Mouse (Mus musculus) skeletal muscle tissue, adult 2 months (tissue): ENCODE data around the gene Mzf1.

Experiments
- DNase-seq: peaks from one replicate; pipeline ENCODE4 v3.0.0-alpha.2; 2012; ENCODE audit warnings: low read depth, low spot score

Gene Mzf1

GRCm38 (mm10) chr7:13034148-13034977 lies 20.2 kb downstream of the Mzf1 start, which contains the start of gene Chmp2a:
TSS of gene Chmp2a (minus strand) at chr7:13034807.
- DNase-seq = peak; percentile 96

GRCm38 (mm10) chr7:13033451-13034147 lies 21.0 kb downstream of the Mzf1 start:
- no peak for DNase-seq

- no peak for DNase-seq
Observed at GRCm38 (mm10) chr7:13032541-13032940, 22.0 kb downstream of the Mzf1 start.

- no peak for DNase-seq
Observed at GRCm38 (mm10) chr7:13031983-13032382, 22.6 kb downstream of the Mzf1 start.

DNA sequence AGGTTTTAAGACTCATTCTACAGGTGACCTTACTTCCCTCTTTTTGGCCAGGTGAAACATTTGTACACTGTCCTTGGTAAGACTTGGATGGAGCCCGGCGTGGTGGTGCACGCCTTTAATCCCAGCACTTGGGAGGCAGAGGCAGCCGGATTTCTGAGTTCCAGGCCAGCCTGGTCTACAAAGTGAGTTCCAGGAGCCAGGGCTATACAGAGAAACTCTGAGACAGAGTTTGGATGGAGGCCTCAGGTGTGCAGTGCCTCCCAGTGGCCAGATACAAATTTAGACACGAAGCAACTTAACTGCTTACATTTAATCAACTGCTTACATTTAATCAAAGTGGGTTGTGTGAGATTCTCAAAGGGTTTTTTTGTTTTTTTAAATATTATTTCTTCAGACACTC lies 23.5 kb downstream of the Mzf1 start:
- no peak for DNase-seq

DNA sequence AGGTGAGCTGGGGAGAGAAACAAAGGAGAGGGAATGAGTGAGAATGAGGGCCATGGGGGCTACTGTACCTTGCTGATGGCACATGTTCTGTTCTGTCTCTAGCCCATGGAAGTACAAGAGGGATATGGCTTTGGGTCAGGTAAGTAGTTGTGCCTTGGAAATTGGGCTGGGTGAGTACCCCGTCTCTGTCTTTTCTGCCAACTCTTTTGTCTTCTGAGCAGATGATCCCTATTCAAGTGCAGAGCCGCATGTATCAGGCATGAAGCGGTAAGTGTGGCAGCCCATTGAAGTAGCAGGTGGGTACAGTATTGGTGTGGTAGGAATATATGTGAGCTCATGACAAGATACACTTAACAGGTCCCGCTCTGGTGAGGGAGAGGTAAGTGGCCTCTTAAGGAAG lies 25.6 kb downstream of the Mzf1 start:
- DNase-seq = no peak

- DNase-seq = no peak
Observed at GRCm38 (mm10) chr7:13025511-13026112, 29.0 kb downstream of the Mzf1 start.

DNA sequence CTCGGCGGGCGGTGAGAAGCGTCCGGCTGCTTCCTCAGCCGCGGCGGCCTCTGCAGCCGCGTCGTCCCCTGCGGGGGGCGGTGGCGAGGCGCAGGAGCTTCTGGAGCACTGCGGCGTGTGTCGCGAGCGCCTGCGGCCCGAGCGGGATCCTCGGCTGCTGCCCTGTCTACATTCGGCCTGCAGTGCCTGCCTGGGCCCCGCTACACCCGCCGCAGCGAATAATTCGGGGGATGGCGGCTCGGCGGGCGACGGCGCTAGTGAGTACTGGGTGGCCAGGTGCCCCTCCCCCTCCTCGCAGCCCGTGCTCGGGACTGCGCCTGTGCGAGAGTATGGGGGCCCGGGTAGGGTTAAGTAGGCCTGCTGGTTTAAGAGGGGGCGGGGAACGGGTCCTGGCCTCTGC lies 29.8 kb downstream of the Mzf1 start:
- DNase-seq = peak; percentile 30

- peak; percentile 87 for DNase-seq
Observed at GRCm38 (mm10) chr7:13023928-13024731, 30.4 kb downstream of the Mzf1 start.

GRCm38 (mm10) chr7:13022773-13023535 lies 31.6 kb downstream of the Mzf1 start:
- peak; percentile 30 for DNase-seq

DNA sequence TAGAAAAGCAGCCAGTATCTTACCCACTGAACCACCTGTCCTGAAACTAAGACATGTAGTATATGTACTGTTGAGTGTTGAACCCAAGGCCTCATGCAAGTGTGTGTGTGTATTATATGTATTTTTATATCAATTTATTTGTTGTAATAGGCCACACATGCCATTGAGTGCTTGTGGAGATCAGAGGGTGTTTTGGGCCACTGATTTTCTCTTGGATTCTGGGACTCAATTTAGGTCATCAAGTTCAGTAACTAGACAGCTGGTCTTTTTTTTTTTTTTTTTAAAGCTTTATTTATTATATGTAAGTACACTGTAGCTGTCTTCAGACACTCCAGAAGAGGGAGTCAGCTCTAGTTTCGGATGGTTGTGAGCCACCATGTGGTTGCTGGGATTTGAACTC lies 39.3 kb downstream of the Mzf1 start:
- DNase-seq = no peak

GRCm38 (mm10) chr7:13014275-13014839 lies 40.2 kb downstream of the Mzf1 start:
- DNase-seq = no peak

DNA sequence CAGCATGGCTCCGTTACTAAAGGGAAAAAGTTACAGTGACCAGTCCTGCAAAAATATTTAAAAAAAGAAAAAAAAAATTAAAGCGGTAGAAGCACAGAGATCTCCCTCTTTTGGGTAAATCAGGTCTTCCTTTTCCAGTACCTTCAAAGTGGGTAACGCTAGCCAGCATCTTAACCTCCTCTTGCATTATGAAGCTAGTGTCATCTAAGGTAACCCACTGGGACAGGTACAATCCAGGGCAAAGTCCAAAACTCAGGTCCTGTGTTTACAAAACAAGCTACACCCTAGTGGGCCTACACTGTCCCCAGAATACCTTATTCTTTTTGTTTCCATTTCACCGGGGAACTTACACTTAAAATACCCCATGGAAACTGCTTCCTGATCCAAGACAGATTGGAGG lies 40.9 kb downstream of the Mzf1 start:
- DNase-seq = no peak

GRCm38 (mm10) chr7:13010005-13010908 lies 44.3 kb downstream of the Mzf1 start, which contains the start of gene Zbtb45:
TSS of gene Zbtb45 (minus strand) at chr7:13010034.
- no peak for DNase-seq

DNA sequence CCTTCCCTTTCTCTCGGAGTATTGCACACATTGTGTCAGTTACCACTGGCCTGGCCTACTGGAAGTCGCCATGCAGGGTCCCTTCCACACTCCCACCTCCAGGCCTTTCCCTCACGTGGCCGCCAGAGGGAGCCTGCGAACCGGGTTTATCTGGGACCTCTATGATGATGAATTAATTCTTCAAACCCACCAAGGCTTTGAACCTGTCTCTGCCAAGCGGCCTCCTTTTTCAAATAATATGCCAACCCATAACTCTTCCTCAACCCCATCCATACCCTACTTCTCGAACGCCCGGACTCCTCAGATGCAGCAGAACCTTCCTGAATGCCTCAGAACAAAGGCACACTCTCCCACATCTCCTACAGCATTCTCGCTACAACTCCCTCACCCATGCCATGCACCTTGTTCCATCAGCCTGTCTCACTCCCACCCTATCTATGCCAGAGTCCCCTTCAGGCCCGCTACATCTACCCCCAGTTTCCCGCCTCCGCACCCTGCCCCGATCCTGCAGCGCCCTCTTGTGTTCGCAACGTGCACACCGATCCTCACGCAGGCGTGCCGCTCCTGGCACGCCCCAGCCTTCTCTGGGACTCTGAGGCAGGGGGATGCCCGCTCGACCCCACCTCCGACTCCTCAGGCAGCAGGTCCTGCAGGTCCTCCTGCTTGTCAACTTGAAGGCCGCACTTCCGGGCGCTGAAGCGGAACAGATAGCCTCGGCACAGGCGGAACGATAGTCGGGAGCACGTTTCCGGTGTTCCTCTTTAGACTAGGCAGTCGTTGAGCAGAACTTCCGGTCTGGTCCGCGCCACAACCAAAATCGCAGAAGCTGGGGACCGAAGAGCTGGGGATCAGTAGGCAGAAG lies 45.2 kb downstream of the Mzf1 start:
- peak; percentile 89 for DNase-seq

- DNase-seq = no peak
Observed at GRCm38 (mm10) chr7:13007341-13008092, 47.0 kb downstream of the Mzf1 start.

DNA sequence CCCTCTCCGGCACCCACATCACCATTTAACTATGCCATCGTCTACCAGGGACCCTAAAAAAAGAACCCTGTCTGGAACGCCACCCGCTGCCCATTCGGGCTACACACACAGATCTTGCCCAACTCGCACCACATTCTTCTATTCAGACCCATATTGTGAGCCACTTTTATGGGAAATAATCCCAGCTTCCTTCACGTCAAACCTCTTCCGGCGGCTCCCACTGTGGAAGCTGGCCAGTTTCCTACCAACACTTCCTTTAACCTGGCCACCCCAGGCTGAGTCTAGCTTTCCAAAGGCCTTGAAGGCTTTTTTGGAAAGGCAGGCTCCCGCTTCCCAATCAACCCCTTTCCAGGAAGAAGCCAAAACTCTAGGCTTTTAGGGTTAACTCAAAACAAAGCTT lies 48.0 kb downstream of the Mzf1 start:
- DNase-seq = no peak

GRCm38 (mm10) chr7:13006011-13006410 lies 48.6 kb downstream of the Mzf1 start:
- no peak for DNase-seq
